In the genomic region with DNA sequence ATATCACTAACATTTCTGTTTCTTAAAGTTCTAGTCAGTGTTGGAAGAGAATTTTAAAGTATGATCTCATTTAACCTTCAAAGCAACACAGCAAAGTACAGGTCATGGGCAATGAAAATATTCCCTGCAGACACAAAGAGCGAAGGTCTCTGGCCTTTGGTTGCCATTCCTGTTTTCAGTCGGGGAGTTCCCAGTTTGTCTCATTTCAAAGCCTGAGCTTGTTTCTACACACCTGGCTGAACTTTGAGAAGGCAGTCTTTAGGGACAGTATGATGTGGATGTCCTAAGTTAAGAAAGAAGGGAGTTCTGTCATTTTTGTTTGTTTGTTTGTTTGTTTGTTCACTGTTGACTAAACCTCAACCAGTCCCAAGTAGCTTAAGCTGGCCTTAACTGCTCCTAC, we compare ENCODE assay signal across 8 mouse cellular contexts. TPM values are rescaled to one million over a fixed set of nuclear protein-coding genes. Genes with fewer than 3 reads are reported as not detected.
DNase-seq lines count a peak whose midpoint lies in the region; ATAC-seq and TF ChIP-seq lines count a peak whose summit lies in the region.

No protein-coding gene starts in this region.

- intact Hi-C loops in heart, postnatal 36 days (cut with DNase I), result loop anchor here (2.0 kb wide), 1 partner anchor 27 kb away; no protein-coding TSS in a partner anchor

- H3K4me2 ChIP-seq in heart, embryonic 15.5 days, result peak overlapping the region; percentile 81
- peak overlapping the region; percentile 82 for H3K4me2 ChIP-seq in forebrain, embryonic 16.5 days (ENCODE audit: low read length)
- H3K4me2 ChIP-seq in liver, postnatal 0 days (ENCODE audit: low read depth, low read length), result peak overlapping the region; percentile 87

- no peak for ATAC-seq in heart, embryonic 15.5 days (replicated peaks; ENCODE audit: insufficient number of reproducible peaks, insufficient read depth, low FRiP score, low read depth)
- ATAC-seq in forebrain, embryonic 16.5 days, result no peak
- no peak for ATAC-seq in liver, postnatal 0 days

- H3K9ac ChIP-seq in heart, embryonic 15.5 days, result peak overlapping the region; percentile 96; the same call in 1 of the 2 replicates
- peak overlapping the region; percentile 99 for H3K9ac ChIP-seq in forebrain, embryonic 16.5 days (replicated peaks; ENCODE audit: low read depth, low read length)
- peak overlapping the region; percentile 99 for H3K9ac ChIP-seq in liver, postnatal 0 days (replicated peaks)

- no peak for DNase-seq in heart, postnatal 36 days
- DNase-seq in NIH3T3 (ENCODE audit: low read depth) (peak; percentile 4), MN1 (ENCODE audit: low spot score) (no peak)
- DNase-seq in liver, postnatal 0 days, result no peak
- no peak for DNase-seq in B cell, adult 2 months
- DNase-seq in left cerebral cortex, adult 9 months (ENCODE audit: low spot score in 2 of 2), result no peak

- H3K4me1 ChIP-seq in heart, embryonic 15.5 days (replicated peaks), result peaks cover 16% of the 10 kb centered on the region
- H3K4me1 ChIP-seq in forebrain, embryonic 16.5 days (replicated peaks; ENCODE audit: control insufficient read depth, insufficient read depth, low read length), result peaks cover 11% of the 10 kb centered on the region
- peaks cover 23% of the 10 kb centered on the region for H3K4me1 ChIP-seq in liver, postnatal 0 days (ENCODE audit: insufficient read depth)

- WGBS in heart, embryonic 15.5 days, result 65% methylated on average over 2 of the region's 2 CpGs
- WGBS in forebrain, embryonic 16.5 days, result 62% methylated on average over 2 of the region's 2 CpGs
- WGBS in liver, postnatal 0 days (ENCODE audit: insufficient replicate concordance), result 59% methylated on average over 2 of the region's 2 CpGs

- H3K36me3 ChIP-seq in heart, embryonic 15.5 days, result no peaks in the 10 kb centered on the region
- no peaks in the 10 kb centered on the region for H3K36me3 ChIP-seq in forebrain, embryonic 16.5 days (ENCODE audit: control insufficient read depth, insufficient read depth)
- no peaks in the 10 kb centered on the region for H3K36me3 ChIP-seq in liver, postnatal 0 days (replicated peaks; ENCODE audit: insufficient read depth, low read length)

- H3K4me3 ChIP-seq in heart, embryonic 15.5 days, result peak overlapping the region; percentile 84
- H3K4me3 ChIP-seq in forebrain, embryonic 16.5 days (replicated peaks; ENCODE audit: low read length), result peak overlapping the region; percentile 91
- H3K4me3 ChIP-seq in liver, postnatal 0 days (ENCODE audit: low read depth, low read length), result peak overlapping the region; percentile 96

- H3K9me3 ChIP-seq in heart, embryonic 15.5 days (replicated peaks), result no peaks in the 10 kb centered on the region
- H3K9me3 ChIP-seq in forebrain, embryonic 16.5 days (ENCODE audit: control insufficient read depth, low read length), result no peaks in the 10 kb centered on the region
- no peaks in the 10 kb centered on the region for H3K9me3 ChIP-seq in liver, postnatal 0 days (ENCODE audit: low read length)

- no peak for TF ChIP-seq EP300 in liver, postnatal 0 days (IDR thresholded peaks at IDR 0.05; ENCODE audit: low read depth)

- H3K27ac ChIP-seq in heart, embryonic 15.5 days, result peak overlapping the region; percentile 99
- peak overlapping the region; percentile 100 for H3K27ac ChIP-seq in forebrain, embryonic 16.5 days (ENCODE audit: low read length)
- peak overlapping the region; percentile 99 for H3K27ac ChIP-seq in liver, postnatal 0 days (ENCODE audit: low read depth)

- TF ChIP-seq CTCF in liver, postnatal 0 days (IDR thresholded peaks at IDR 0.05; ENCODE audit: low read depth), result no peak

- H3K27me3 ChIP-seq in heart, embryonic 15.5 days, result no peaks in the 10 kb centered on the region
- H3K27me3 ChIP-seq in forebrain, embryonic 16.5 days (replicated peaks; ENCODE audit: control insufficient read depth, insufficient read depth, low read length), result no peaks in the 10 kb centered on the region
- H3K27me3 ChIP-seq in liver, postnatal 0 days (ENCODE audit: insufficient read depth, low read length), result no peaks in the 10 kb centered on the region

RNA-seq across cellular contexts. Expression of a gene that starts 1.0 kb away (rescaled TPM):
- 3.2 and 4.2 TPM in 2 replicates for polyA plus RNA-seq in heart, embryonic 15.5 days (2015; fragmentation: Nextera tagmentation; extraction: Ambion mirVana)
- total RNA-seq in heart, postnatal 36 days (2021), result 1 to 10 TPM; 4.2 to 4.7 TPM
- polyA plus RNA-seq in forebrain, embryonic 16.5 days (2015; fragmentation: Nextera tagmentation; extraction: Ambion mirVana), result 9.8 and 12.1 TPM in 2 replicates
- polyA plus RNA-seq in liver, postnatal 0 days (2015; fragmentation: Nextera tagmentation; extraction: Ambion mirVana), result 1.3 and 1.5 TPM in 2 replicates
